Comparison of ENCODE assay signal across 8 mouse cellular contexts in genomic region chr7:31050921-31051320, GRCm38 (mm10). TPM values are rescaled to one million over a fixed set of nuclear protein-coding genes. Genes with fewer than 3 reads are reported as not detected.
DNase-seq lines count a peak whose midpoint lies in the region; ATAC-seq lines count a peak whose summit lies in the region.

No protein-coding gene starts in this region.

- ATAC-seq in intestine, embryonic 16.5 days = no peak
- peak; percentile 29; the same call in 1 of the 2 replicates for ATAC-seq in neural tube, embryonic 14.5 days (ENCODE audit: low read depth)

- H3K4me3 ChIP-seq in embryonic facial prominence, embryonic 10.5 days = peak overlapping the region; percentile 47
- H3K4me3 ChIP-seq in intestine, embryonic 16.5 days (ENCODE audit: low read length) = peak overlapping the region; percentile 13
- H3K4me3 ChIP-seq in neural tube, embryonic 14.5 days (ENCODE audit: low read depth, low read length) = peak overlapping the region; percentile 36

- H3K9me3 ChIP-seq in embryonic facial prominence, embryonic 10.5 days = no peaks in the 10 kb centered on the region
- H3K9me3 ChIP-seq in intestine, embryonic 16.5 days (ENCODE audit: control insufficient read depth, low read length) = no peaks in the 10 kb centered on the region
- H3K9me3 ChIP-seq in neural tube, embryonic 14.5 days (ENCODE audit: control insufficient read depth, low read length) = no peaks in the 10 kb centered on the region

- WGBS in embryonic facial prominence, embryonic 10.5 days = under 1% methylated on average over 9 of the region's 9 CpGs
- WGBS in intestine, embryonic 16.5 days = 4% methylated on average over 9 of the region's 9 CpGs
- 2% methylated on average over 9 of the region's 9 CpGs for WGBS in neural tube, embryonic 14.5 days

- peak overlapping the region; percentile 26; the same call in 1 of the 2 replicates for H3K4me2 ChIP-seq in intestine, embryonic 16.5 days (ENCODE audit: low read depth, low read length)
- H3K4me2 ChIP-seq in neural tube, embryonic 14.5 days (ENCODE audit: low read depth, low read length) = peak overlapping the region; percentile 67

- H3K27ac ChIP-seq in embryonic facial prominence, embryonic 10.5 days (replicated peaks) = no peak overlapping the region
- no peak overlapping the region for H3K27ac ChIP-seq in intestine, embryonic 16.5 days (ENCODE audit: low read length)
- H3K27ac ChIP-seq in neural tube, embryonic 14.5 days (ENCODE audit: low read depth, low read length) = 0 out of 2 replicates have a peak overlapping the region, but pooled peaks have one; percentile 29

- H3K4me1 ChIP-seq in embryonic facial prominence, embryonic 10.5 days = peaks cover 68% of the 10 kb centered on the region
- peaks cover 45% of the 10 kb centered on the region for H3K4me1 ChIP-seq in intestine, embryonic 16.5 days (ENCODE audit: control insufficient read depth, insufficient read depth, low read length)
- peaks cover 19% of the 10 kb centered on the region; the same call in 1 of the 2 replicates for H3K4me1 ChIP-seq in neural tube, embryonic 14.5 days (ENCODE audit: control insufficient read depth, insufficient read depth, low read length)

- peaks cover 93% of the 10 kb centered on the region for H3K27me3 ChIP-seq in embryonic facial prominence, embryonic 10.5 days (replicated peaks; ENCODE audit: low read depth, poor library complexity, severe bottlenecking)
- H3K27me3 ChIP-seq in intestine, embryonic 16.5 days (replicated peaks; ENCODE audit: control insufficient read depth, insufficient read depth, low read length) = peaks cover 48% of the 10 kb centered on the region
- peaks cover 27% of the 10 kb centered on the region for H3K27me3 ChIP-seq in neural tube, embryonic 14.5 days (ENCODE audit: control insufficient read depth, insufficient read depth, low read length)

- H3K9ac ChIP-seq in intestine, embryonic 16.5 days (ENCODE audit: low read depth, low read length) = 0 out of 2 replicates have a peak overlapping the region, but pooled peaks have one; percentile 43
- peak overlapping the region; percentile 58 for H3K9ac ChIP-seq in neural tube, embryonic 14.5 days (replicated peaks; ENCODE audit: low read depth, low read length)

- H3K36me3 ChIP-seq in embryonic facial prominence, embryonic 10.5 days (replicated peaks) = no peaks in the 10 kb centered on the region
- H3K36me3 ChIP-seq in intestine, embryonic 16.5 days (ENCODE audit: control insufficient read depth, insufficient read depth, low read length) = no peaks in the 10 kb centered on the region
- H3K36me3 ChIP-seq in neural tube, embryonic 14.5 days (ENCODE audit: control insufficient read depth, insufficient read depth, low read length) = no peaks in the 10 kb centered on the region

- peak; percentile 34 to 55 for DNase-seq in layer of hippocampus, adult 18-20 months (ENCODE audit: low spot score in 2 of 2)
- no peak for DNase-seq in layer of hippocampus, adult 9-11 months
- DNase-seq in embryonic facial prominence, embryonic 10.5 days (ENCODE audit: low spot score) = peak; percentile 38
- no peak for DNase-seq in testis, postnatal 10 days (ENCODE audit: low spot score)
- DNase-seq in gastrocnemius, adult 8-10 months (ENCODE audit: low spot score in 2 of 2) = no peak
- no peak for DNase-seq in gastrocnemius, postnatal 10 days

RNA-seq across cellular contexts. Expression of gene Fxyd7, which starts 0.3 kb away (rescaled TPM):
- 100 to 1,000 TPM in 1 of 2 experiments, 10 to 100 TPM in 1; 87.4 to 103 TPM for total RNA-seq in layer of hippocampus, adult 18-20 months (2021)
- 0.55 and 3.1 TPM in 2 replicates for polyA plus RNA-seq in embryonic facial prominence, embryonic 10.5 days (2016; fragmentation: Nextera tagmentation; extraction: Ambion mirVana)
- polyA plus RNA-seq in intestine, embryonic 16.5 days (2015; fragmentation: Nextera tagmentation; extraction: Ambion mirVana) = 20.1 and 22.0 TPM in 2 replicates
- polyA plus RNA-seq in neural tube, embryonic 14.5 days (2014; fragmentation: Nextera tagmentation; extraction: Ambion mirVana) = 252 and 299 TPM in 2 replicates
- 1 to 10 TPM in 2 of 4 experiments, under 1 TPM in 1, not detected in 1; 0.99 to 1.3 (median 1.3) TPM for total RNA-seq in gastrocnemius, adult 8-10 months (2022)
- total RNA-seq in gastrocnemius, postnatal 10 days (2021) = 1 to 10 TPM; 2.4 to 2.6 TPM

RNA-seq across cellular contexts. Expression of gene Fxyd1, which starts 6.1 kb away (rescaled TPM):
- 100 to 1,000 TPM; 113 to 114 TPM for total RNA-seq in layer of hippocampus, adult 18-20 months (2021)
- polyA plus RNA-seq in embryonic facial prominence, embryonic 10.5 days (2016; fragmentation: Nextera tagmentation; extraction: Ambion mirVana) = 9.8 and 12.2 TPM in 2 replicates
- 62.6 and 71.9 TPM in 2 replicates for polyA plus RNA-seq in intestine, embryonic 16.5 days (2015; fragmentation: Nextera tagmentation; extraction: Ambion mirVana)
- polyA plus RNA-seq in neural tube, embryonic 14.5 days (2014; fragmentation: Nextera tagmentation; extraction: Ambion mirVana) = 9.6 and 22.9 TPM in 2 replicates
- 100 to 1,000 TPM; 556 to 826 (median 679) TPM for total RNA-seq in gastrocnemius, adult 8-10 months (2022)
- 1,000 to 10,000 TPM; 1,112 to 1,150 TPM for total RNA-seq in gastrocnemius, postnatal 10 days (2021)

RNA-seq across cellular contexts. Expression of gene Lgi4, which starts 8.2 kb away (rescaled TPM):
- total RNA-seq in layer of hippocampus, adult 18-20 months (2021) = 10 to 100 TPM; 37.9 to 40.4 TPM
- 2.5 and 2.8 TPM in 2 replicates for polyA plus RNA-seq in embryonic facial prominence, embryonic 10.5 days (2016; fragmentation: Nextera tagmentation; extraction: Ambion mirVana)
- 0.83 and 1.4 TPM in 2 replicates for polyA plus RNA-seq in intestine, embryonic 16.5 days (2015; fragmentation: Nextera tagmentation; extraction: Ambion mirVana)
- polyA plus RNA-seq in neural tube, embryonic 14.5 days (2014; fragmentation: Nextera tagmentation; extraction: Ambion mirVana) = 1.1 TPM in 1 of 2 replicates, not detected in the other
- 1 to 10 TPM; 1.4 to 3.5 (median 2.3) TPM for total RNA-seq in gastrocnemius, adult 8-10 months (2022)
- total RNA-seq in gastrocnemius, postnatal 10 days (2021) = 1 to 10 TPM; 8.4 to 9.9 TPM

RNA-seq across cellular contexts. Expression of gene Fxyd5, which starts 8.6 kb away (rescaled TPM):
- total RNA-seq in layer of hippocampus, adult 18-20 months (2021) = 10 to 100 TPM; 16.8 to 21.5 TPM
- 9.1 and 9.5 TPM in 2 replicates for polyA plus RNA-seq in embryonic facial prominence, embryonic 10.5 days (2016; fragmentation: Nextera tagmentation; extraction: Ambion mirVana)
- 22.5 and 26.9 TPM in 2 replicates for polyA plus RNA-seq in intestine, embryonic 16.5 days (2015; fragmentation: Nextera tagmentation; extraction: Ambion mirVana)
- polyA plus RNA-seq in neural tube, embryonic 14.5 days (2014; fragmentation: Nextera tagmentation; extraction: Ambion mirVana) = 7.8 and 12.9 TPM in 2 replicates
- total RNA-seq in gastrocnemius, adult 8-10 months (2022) = 1 to 10 TPM; 4.7 to 8.7 (median 6.1) TPM
- 10 to 100 TPM; 10.1 to 21.5 TPM for total RNA-seq in gastrocnemius, postnatal 10 days (2021)

RNA-seq across cellular contexts. Expression of gene Fxyd3, which starts 25.6 kb away (rescaled TPM):
- under 1 TPM; 0.58 to 0.92 TPM for total RNA-seq in layer of hippocampus, adult 18-20 months (2021)
- 7.5 and 8.8 TPM in 2 replicates for polyA plus RNA-seq in embryonic facial prominence, embryonic 10.5 days (2016; fragmentation: Nextera tagmentation; extraction: Ambion mirVana)
- polyA plus RNA-seq in intestine, embryonic 16.5 days (2015; fragmentation: Nextera tagmentation; extraction: Ambion mirVana) = 71.2 and 73.7 TPM in 2 replicates
- 0.35 TPM in 1 of 2 replicates, not detected in the other for polyA plus RNA-seq in neural tube, embryonic 14.5 days (2014; fragmentation: Nextera tagmentation; extraction: Ambion mirVana)
- total RNA-seq in gastrocnemius, adult 8-10 months (2022) = 1 to 10 TPM in 2 of 4 experiments, under 1 TPM in 2; 0.77 to 1.3 (median 0.92) TPM
- total RNA-seq in gastrocnemius, postnatal 10 days (2021) = 1 to 10 TPM; 2.9 TPM

Comparison
In these comparisons a context has a peak if more than half of its experiments do, and no peak if none do; other contexts are left out.
1. DNase-seq: peak in layer of hippocampus, adult 18-20 months (2 of 2) and embryonic facial prominence, embryonic 10.5 days (single experiment); none in layer of hippocampus, adult 9-11 months (single experiment), testis, postnatal 10 days (single experiment), gastrocnemius, adult 8-10 months (0 of 2) and gastrocnemius, postnatal 10 days (single experiment).
2. RNA of gene Fxyd7, which starts 0.3 kb away (total RNA-seq): 87.4 to 103 TPM in layer of hippocampus, adult 18-20 months; 2.4 to 2.6 TPM in gastrocnemius, postnatal 10 days and 0.99 to 1.3 TPM in gastrocnemius, adult 8-10 months; every median in the first group is over 10 times any median in the second.
3. RNA of gene Fxyd1, which starts 6.1 kb away (total RNA-seq): 1,112 to 1,150 TPM in gastrocnemius, postnatal 10 days and 556 to 826 TPM in gastrocnemius, adult 8-10 months; 113 to 114 TPM in layer of hippocampus, adult 18-20 months; every median in the first group is over 4 times any median in the second.
4. Peak in every context shown above with its lines, with median percentiles within 50 percentile points of each other: H3K4me3 ChIP-seq.